Comparison of ENCODE assay signal across 10 mouse cellular contexts in genomic region chr6:68201448-68201847, GRCm38 (mm10).
DNase-seq lines count a peak whose midpoint lies in the region; ATAC-seq and TF ChIP-seq lines count a peak whose summit lies in the region.
"Had no signal": no experiment of that assay in that cellular context is flagged by ENCODE, and none has a peak within 500 bp of the region (broad histone marks: within the 10 kb centered on the region; RNA-seq: fewer than 3 reads in every experiment).

No protein-coding gene starts in this region.

- H3K4me1 ChIP-seq in hindbrain, postnatal 0 days (ENCODE audit: insufficient read depth, low read length): no peaks in the 10 kb centered on the region
- no peaks in the 10 kb centered on the region for H3K4me1 ChIP-seq in hindbrain, embryonic 13.5 days (replicated peaks)
- no peaks in the 10 kb centered on the region for H3K4me1 ChIP-seq in midbrain, embryonic 14.5 days (ENCODE audit: control insufficient read depth, insufficient read depth, low read length)
- H3K4me1 ChIP-seq in midbrain, embryonic 11.5 days (ENCODE audit: control insufficient read depth, insufficient read depth, low read length): no peaks in the 10 kb centered on the region

- no peaks in the 10 kb centered on the region for H3K27me3 ChIP-seq in hindbrain, postnatal 0 days (ENCODE audit: insufficient read depth, low read length)
- H3K27me3 ChIP-seq in hindbrain, embryonic 13.5 days: no peaks in the 10 kb centered on the region
- no peaks in the 10 kb centered on the region for H3K27me3 ChIP-seq in midbrain, embryonic 14.5 days (ENCODE audit: control insufficient read depth, insufficient read depth, low read length)
- H3K27me3 ChIP-seq in midbrain, embryonic 11.5 days (ENCODE audit: control insufficient read depth, insufficient read depth, low read length): no peaks in the 10 kb centered on the region

- no peak overlapping the region for H3K4me3 ChIP-seq in hindbrain, postnatal 0 days (ENCODE audit: low read length)
- no peak overlapping the region for H3K4me3 ChIP-seq in hindbrain, embryonic 13.5 days
- no peak overlapping the region for H3K4me3 ChIP-seq in midbrain, embryonic 14.5 days (replicated peaks; ENCODE audit: low read depth, low read length)
- H3K4me3 ChIP-seq in midbrain, embryonic 11.5 days (ENCODE audit: low read depth, low read length): no peak overlapping the region
- H3K4me3 ChIP-seq: myocyte had no signal

- peak; percentile 43 for DNase-seq in hindbrain, postnatal 0 days (ENCODE audit: low spot score)
- peak; percentile 19 for DNase-seq in midbrain, embryonic 14.5 days
- DNase-seq in midbrain, embryonic 11.5 days (ENCODE audit: low spot score, missing footprints): no peak
- DNase-seq in brain, adult 2 months (ENCODE audit: low read depth, low spot score): peak; percentile 11
- DNase-seq in retina, postnatal 1 day: peak; percentile 32
- no peak for DNase-seq in gastrocnemius, postnatal 10 days
- no peak for DNase-seq in gastrocnemius, postnatal 14 days
- DNase-seq: right cerebral cortex, postnatal 14 days had no signal

- intact Hi-C loops in gastrocnemius, postnatal 14 days (cut with DNase I; ENCODE audit: low total_unique reads): no loop called here

- 31% methylated on average over 2 of the region's 2 CpGs for WGBS in hindbrain, postnatal 0 days
- WGBS in hindbrain, embryonic 13.5 days: 32% methylated on average over 2 of the region's 2 CpGs
- 32% methylated on average over 2 of the region's 2 CpGs for WGBS in midbrain, embryonic 14.5 days
- WGBS in midbrain, embryonic 11.5 days: 52% methylated on average over 2 of the region's 2 CpGs

- H3K4me2 ChIP-seq in hindbrain, postnatal 0 days (ENCODE audit: low read depth, low read length): no peak overlapping the region
- no peak overlapping the region for H3K4me2 ChIP-seq in hindbrain, embryonic 13.5 days
- H3K4me2 ChIP-seq in midbrain, embryonic 14.5 days (ENCODE audit: low read length): no peak overlapping the region
- H3K4me2 ChIP-seq in midbrain, embryonic 11.5 days: no peak overlapping the region

- peak; percentile 38 for TF ChIP-seq CTCF in hindbrain, postnatal 0 days (IDR thresholded peaks at IDR 0.05; ENCODE audit: low read depth)

- no peak; the same call in 1 of the 2 replicates for ATAC-seq in hindbrain, postnatal 0 days
- ATAC-seq in hindbrain, embryonic 13.5 days (ENCODE audit: low FRiP score): no peak
- no peak; the same call in 1 of the 2 replicates for ATAC-seq in midbrain, embryonic 14.5 days (ENCODE audit: low FRiP score, low TSS enrichment)
- no peak for ATAC-seq in midbrain, embryonic 11.5 days (ENCODE audit: low FRiP score)

- H3K9ac ChIP-seq in hindbrain, postnatal 0 days (replicated peaks; ENCODE audit: low read length): no peak overlapping the region
- no peak overlapping the region for H3K9ac ChIP-seq in hindbrain, embryonic 13.5 days
- no peak overlapping the region for H3K9ac ChIP-seq in midbrain, embryonic 14.5 days (replicated peaks; ENCODE audit: low read length)
- no peak overlapping the region for H3K9ac ChIP-seq in midbrain, embryonic 11.5 days (ENCODE audit: low read length)

- H3K9me3 ChIP-seq in hindbrain, postnatal 0 days (ENCODE audit: low read length): no peaks in the 10 kb centered on the region
- H3K9me3 ChIP-seq in hindbrain, embryonic 13.5 days: no peaks in the 10 kb centered on the region
- no peaks in the 10 kb centered on the region for H3K9me3 ChIP-seq in midbrain, embryonic 14.5 days (ENCODE audit: control insufficient read depth, low read length)
- no peaks in the 10 kb centered on the region for H3K9me3 ChIP-seq in midbrain, embryonic 11.5 days (ENCODE audit: control insufficient read depth, low read length)

- H3K36me3 ChIP-seq in hindbrain, postnatal 0 days (ENCODE audit: insufficient read depth, low read length): no peaks in the 10 kb centered on the region
- H3K36me3 ChIP-seq in hindbrain, embryonic 13.5 days: no peaks in the 10 kb centered on the region
- H3K36me3 ChIP-seq in midbrain, embryonic 14.5 days (ENCODE audit: control insufficient read depth, insufficient read depth, low read length): no peaks in the 10 kb centered on the region
- H3K36me3 ChIP-seq in midbrain, embryonic 11.5 days (ENCODE audit: control insufficient read depth, insufficient read depth, low read length): no peaks in the 10 kb centered on the region

- no peak overlapping the region for H3K27ac ChIP-seq in hindbrain, postnatal 0 days
- H3K27ac ChIP-seq in hindbrain, embryonic 13.5 days: no peak overlapping the region
- H3K27ac ChIP-seq in midbrain, embryonic 14.5 days (replicated peaks; ENCODE audit: low read depth, low read length): no peak overlapping the region
- H3K27ac ChIP-seq in midbrain, embryonic 11.5 days (ENCODE audit: low read depth, low read length): no peak overlapping the region

Comparison
In these comparisons a context has a peak if more than half of its experiments do, and no peak if none do; other contexts are left out.
1. DNase-seq: peak in hindbrain, postnatal 0 days (single experiment), midbrain, embryonic 14.5 days (single experiment), brain, adult 2 months (single experiment) and retina, postnatal 1 day (single experiment); none in midbrain, embryonic 11.5 days (single experiment), gastrocnemius, postnatal 10 days (single experiment) and gastrocnemius, postnatal 14 days (single experiment).